Mouse (Mus musculus): ENCODE measurements around the gene Dhrs9.

DNA sequence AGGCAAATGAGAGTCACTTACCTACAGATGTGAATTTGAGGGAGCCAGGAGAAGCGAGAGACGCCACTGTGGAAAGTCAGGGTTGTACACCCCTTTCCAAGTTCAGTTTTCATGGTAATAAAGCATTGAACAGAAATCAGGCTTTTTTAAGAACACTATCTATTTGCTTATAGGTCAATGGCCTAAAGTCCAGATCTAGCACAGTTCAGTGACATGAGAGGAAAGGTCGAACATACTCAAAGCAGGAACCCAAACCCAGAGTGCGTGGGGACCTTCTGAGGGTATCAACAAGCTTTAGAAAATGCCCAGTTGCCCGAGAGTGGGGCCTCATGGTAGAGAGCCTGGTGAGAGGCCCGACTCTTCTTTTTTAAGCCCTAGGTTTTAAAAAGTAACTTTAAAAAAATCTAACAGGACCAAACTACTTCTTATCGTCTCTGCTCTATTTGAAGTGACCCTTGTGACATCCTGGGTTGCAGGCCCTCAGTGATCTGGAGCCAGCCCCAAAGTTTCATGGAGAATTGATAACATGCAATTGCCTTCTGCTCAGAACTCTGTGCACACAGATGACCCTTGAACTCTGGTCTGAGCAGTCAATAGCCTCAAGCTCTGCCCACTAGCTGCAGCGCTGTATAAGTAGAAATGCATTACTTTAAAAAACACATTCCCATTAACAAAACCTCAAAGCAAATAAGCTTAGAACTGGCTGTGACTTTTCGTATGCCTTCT is 37.6 kb upstream of the Dhrs9 start, which contains the start of gene Abcb11:
- TF ChIP-seq GATA1 (IDR thresholded peaks at IDR 0.05; ENCODE audit: low read length) (no peak), TAL1 (IDR thresholded peaks at IDR 0.05; ENCODE audit: low read length) (no peak)

All from erythroblast, embryonic 14.5 days (primary cell).